Mouse (Mus musculus) ES-Bruce4 (cell line): ENCODE measurements at regions not wholly inside any gene's neighbourhood (a gene's known extent, or its start where the extent isn't known, plus 50 kb on each side); places are given as distances from the start of the nearest gene placed in this dataset.

Experiments used
- CTCF ChIP-seq: IDR thresholded peaks from one replicate; pipeline ENCODE4 v1.8.1; 2011; ENCODE audit warnings: low read depth, low read length
- POLR2A ChIP-seq: IDR thresholded peaks from one replicate; pipeline ENCODE4 v1.8.1; 2011; ENCODE audit warnings: low read length; ENCODE audit not compliant: insufficient read depth

DNA sequence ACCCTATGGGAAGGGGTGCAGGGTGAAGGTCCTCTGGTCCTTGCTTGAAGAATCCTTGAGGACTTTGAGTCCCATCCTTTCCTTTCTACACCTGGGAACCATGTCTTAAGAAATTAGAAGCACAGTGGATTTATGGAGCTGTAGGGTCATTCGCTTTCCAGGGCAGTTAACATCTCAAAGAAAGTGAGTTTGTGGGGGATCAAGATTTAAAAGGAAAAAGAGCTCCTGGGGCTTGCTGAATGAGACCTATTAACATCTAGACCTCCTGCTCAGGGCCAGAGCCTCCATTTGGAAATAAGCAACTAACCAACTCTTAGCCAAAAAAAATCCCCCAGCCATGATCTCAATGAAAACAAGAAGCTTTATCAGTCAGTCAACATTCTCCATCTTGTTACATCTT, 148.0 kb upstream of the Ofcc1 start:
- TF ChIP-seq CTCF (no peak), POLR2A (no peak)
